Mouse (Mus musculus): ENCODE results near the gene Noto. TPM values are rescaled to one million over a fixed set of nuclear protein-coding genes. Genes with fewer than 3 reads are reported as not detected.
A peak's percentile ranks its signal among the peaks of the same experiment; 100 is the strongest.

The Noto gene
- polyA plus RNA-seq, 1 experiment from 2014 or later = not detected

- ATAC-seq (ENCODE audit: low FRiP score) (peak; percentile 79), DNase-seq (ENCODE audit: low spot score, missing footprints) (peak; percentile 94)
- no peaks in the 10 kb centered on the region for H3K9me3 ChIP-seq (ENCODE audit: control insufficient read depth, low read length)
- peak overlapping the region; percentile 14 for H3K4me3 ChIP-seq (ENCODE audit: low read depth, low read length)
- peak overlapping the region; percentile 47 for H3K9ac ChIP-seq (ENCODE audit: low read length)
- no peak overlapping the region for H3K27ac ChIP-seq (ENCODE audit: low read depth, low read length)
- H3K4me1 ChIP-seq (ENCODE audit: control insufficient read depth, insufficient read depth, low read length) = peaks cover 15% of the 10 kb centered on the region; the same call in 1 of the 2 replicates
- H3K27me3 ChIP-seq (ENCODE audit: control insufficient read depth, insufficient read depth, low read length) = peaks cover 22% of the 10 kb centered on the region
- WGBS = under 1% methylated on average over 31 of the region's 31 CpGs
- H3K4me2 ChIP-seq = peak overlapping the region; percentile 49
- no peaks in the 10 kb centered on the region for H3K36me3 ChIP-seq (ENCODE audit: control insufficient read depth, insufficient read depth, low read length)
These were observed 14.7 kb upstream of the Noto start for GRCm38 (mm10) chr6:85409003-85409402.

GRCm38 (mm10) chr6:85410771-85411273, 12.9 kb upstream of the Noto start:
- H3K4me2 ChIP-seq = no peak overlapping the region
- H3K9me3 ChIP-seq (ENCODE audit: control insufficient read depth, low read length) = no peaks in the 10 kb centered on the region
- no peak overlapping the region for H3K9ac ChIP-seq (ENCODE audit: low read length)
- H3K27ac ChIP-seq (ENCODE audit: low read depth, low read length) = no peak overlapping the region
- WGBS = 10% methylated on average over 13 of the region's 13 CpGs
- H3K4me1 ChIP-seq (ENCODE audit: control insufficient read depth, insufficient read depth, low read length) = peaks cover 15% of the 10 kb centered on the region; the same call in 1 of the 2 replicates
- no peak overlapping the region for H3K4me3 ChIP-seq (ENCODE audit: low read depth, low read length)
- peak; percentile 98 for DNase-seq (ENCODE audit: low spot score, missing footprints)
- peak; percentile 73; the same call in 1 of the 2 replicates for ATAC-seq (ENCODE audit: low FRiP score)
- H3K36me3 ChIP-seq (ENCODE audit: control insufficient read depth, insufficient read depth, low read length) = no peaks in the 10 kb centered on the region
- H3K27me3 ChIP-seq (ENCODE audit: control insufficient read depth, insufficient read depth, low read length) = peaks cover 22% of the 10 kb centered on the region

- ATAC-seq (ENCODE audit: low FRiP score) = no peak
- no peak overlapping the region for H3K4me2 ChIP-seq
- no peak for DNase-seq (ENCODE audit: low spot score, missing footprints)
These were observed 7.9 kb upstream of the Noto start for GRCm38 (mm10) chr6:85415829-85416228.

GRCm38 (mm10) chr6:85419150-85419549, 4.5 kb upstream of the Noto start:
- no peak for DNase-seq (ENCODE audit: low spot score, missing footprints)

More at GRCm38 (mm10) chr6:85415829-85416228, 7.9 kb upstream of the Noto start:
- Histone ChIP-seq H3K9ac (ENCODE audit: low read length) (no peak overlapping the region), H3K36me3 (ENCODE audit: control insufficient read depth, insufficient read depth, low read length) (no peaks in the 10 kb centered on the region), H3K4me1 (ENCODE audit: control insufficient read depth, insufficient read depth, low read length) (no peaks in the 10 kb centered on the region), H3K27ac (ENCODE audit: low read depth, low read length) (no peak overlapping the region), H3K27me3 (ENCODE audit: control insufficient read depth, insufficient read depth, low read length) (no peaks in the 10 kb centered on the region), H3K4me3 (ENCODE audit: low read depth, low read length) (no peak overlapping the region), H3K9me3 (ENCODE audit: control insufficient read depth, low read length) (no peaks in the 10 kb centered on the region)
- whole genome bisulfite sequencing = 53% methylated on average over 3 of the region's 3 CpGs

GRCm38 (mm10) chr6:85431274-85431841, 7.7 kb downstream of the Noto start:
- peak overlapping the region; percentile 82 for H3K9ac ChIP-seq (ENCODE audit: low read length)
- peak; percentile 85 for ATAC-seq (ENCODE audit: low FRiP score)
- H3K36me3 ChIP-seq (ENCODE audit: control insufficient read depth, insufficient read depth, low read length) = no peaks in the 10 kb centered on the region
- H3K4me1 ChIP-seq (ENCODE audit: control insufficient read depth, insufficient read depth, low read length) = no peaks in the 10 kb centered on the region; the same call in 1 of the 2 replicates
- DNase-seq (ENCODE audit: low spot score, missing footprints) = no peak
- H3K27me3 ChIP-seq (ENCODE audit: control insufficient read depth, insufficient read depth, low read length) = no peaks in the 10 kb centered on the region
- no peaks in the 10 kb centered on the region for H3K9me3 ChIP-seq (ENCODE audit: control insufficient read depth, low read length)
- peak overlapping the region; percentile 80 for H3K4me2 ChIP-seq
- 52% methylated on average over 8 of the region's 8 CpGs for WGBS
- peak overlapping the region; percentile 89 for H3K4me3 ChIP-seq (ENCODE audit: low read depth, low read length)
- H3K27ac ChIP-seq (ENCODE audit: low read depth, low read length) = no peak overlapping the region

More at GRCm38 (mm10) chr6:85419150-85419549, 4.5 kb upstream of the Noto start:
- no peaks in the 10 kb centered on the region for H3K9me3 ChIP-seq (ENCODE audit: control insufficient read depth, low read length)
- peaks cover 2% of the 10 kb centered on the region; the same call in 1 of the 2 replicates for H3K4me1 ChIP-seq (ENCODE audit: control insufficient read depth, insufficient read depth, low read length)
- H3K27ac ChIP-seq (ENCODE audit: low read depth, low read length) = no peak overlapping the region
- H3K36me3 ChIP-seq (ENCODE audit: control insufficient read depth, insufficient read depth, low read length) = no peaks in the 10 kb centered on the region
- H3K27me3 ChIP-seq (ENCODE audit: control insufficient read depth, insufficient read depth, low read length) = peaks cover 6% of the 10 kb centered on the region; the same call in 1 of the 2 replicates
- WGBS = 87% methylated on average over 2 of the region's 2 CpGs
- H3K9ac ChIP-seq (ENCODE audit: low read length) = no peak overlapping the region
- no peak for ATAC-seq (ENCODE audit: low FRiP score)
- H3K4me3 ChIP-seq (ENCODE audit: low read depth, low read length) = no peak overlapping the region
- no peak overlapping the region for H3K4me2 ChIP-seq

- ATAC-seq (ENCODE audit: low FRiP score) (peak; percentile 89), DNase-seq (ENCODE audit: low spot score, missing footprints) (peak; percentile 98)
- H3K9ac ChIP-seq (ENCODE audit: low read length) = peak within 1 kb of the TSS; percentile 82
- H3K4me3 ChIP-seq (ENCODE audit: low read depth, low read length) = peak within 1 kb of the TSS; percentile 89
- no peaks in the 10 kb centered on the region for H3K27me3 ChIP-seq (ENCODE audit: control insufficient read depth, insufficient read depth, low read length)
- peak within 1 kb of the TSS; percentile 80 for H3K4me2 ChIP-seq
- no peaks in the 10 kb centered on the region; the same call in 1 of the 2 replicates for H3K4me1 ChIP-seq (ENCODE audit: control insufficient read depth, insufficient read depth, low read length)
- H3K27ac ChIP-seq (ENCODE audit: low read depth, low read length) = no peak within 1 kb of the TSS
- under 1% methylated on average over 39 of the region's 39 CpGs for WGBS
- no peaks in the 10 kb centered on the region for H3K9me3 ChIP-seq (ENCODE audit: control insufficient read depth, low read length)
- H3K36me3 ChIP-seq (ENCODE audit: control insufficient read depth, insufficient read depth, low read length) = no peaks in the 10 kb centered on the region
These were observed 8.3 kb downstream of the Noto start, which contains the start of gene Smyd5 for GRCm38 (mm10) chr6:85431842-85432431. Gene Smyd5, plus strand, starts transcription at chr6:85431989.

- Histone ChIP-seq H3K4me1 (ENCODE audit: control insufficient read depth, insufficient read depth, low read length) (no peaks in the 10 kb centered on the region; the same call in 1 of the 2 replicates), H3K27me3 (ENCODE audit: control insufficient read depth, insufficient read depth, low read length) (no peaks in the 10 kb centered on the region), H3K27ac (ENCODE audit: low read depth, low read length) (no peak overlapping the region), H3K4me2 (no peak overlapping the region), H3K9me3 (ENCODE audit: control insufficient read depth, low read length) (no peaks in the 10 kb centered on the region), H3K4me3 (ENCODE audit: low read depth, low read length) (no peak overlapping the region), H3K9ac (ENCODE audit: low read length) (no peak overlapping the region), H3K36me3 (ENCODE audit: control insufficient read depth, insufficient read depth, low read length) (0 out of 2 replicates have a peak, but pooled peaks cover under 1% of the 10 kb centered on the region)
- WGBS = 83% methylated on average over 5 of the region's 5 CpGs
- ATAC-seq (ENCODE audit: low FRiP score) (no peak), DNase-seq (ENCODE audit: low spot score, missing footprints) (no peak)
These were observed 10.2 kb downstream of the Noto start for GRCm38 (mm10) chr6:85433865-85434264.

GRCm38 (mm10) chr6:85436204-85436603, 12.5 kb downstream of the Noto start:
- Histone ChIP-seq H3K27ac (ENCODE audit: low read depth, low read length) (no peak overlapping the region), H3K4me3 (ENCODE audit: low read depth, low read length) (no peak overlapping the region), H3K4me2 (no peak overlapping the region), H3K36me3 (ENCODE audit: control insufficient read depth, insufficient read depth, low read length) (0 out of 2 replicates have a peak, but pooled peaks cover 2% of the 10 kb centered on the region), H3K4me1 (ENCODE audit: control insufficient read depth, insufficient read depth, low read length) (no peaks in the 10 kb centered on the region; the same call in 1 of the 2 replicates), H3K27me3 (ENCODE audit: control insufficient read depth, insufficient read depth, low read length) (no peaks in the 10 kb centered on the region), H3K9ac (ENCODE audit: low read length) (no peak overlapping the region), H3K9me3 (ENCODE audit: control insufficient read depth, low read length) (no peaks in the 10 kb centered on the region)
- DNase-seq (ENCODE audit: low spot score, missing footprints) = no peak
- 81% methylated on average over 1 of the region's 1 CpGs for WGBS
- no peak for ATAC-seq (ENCODE audit: low FRiP score)

- H3K9me3 ChIP-seq (ENCODE audit: control insufficient read depth, low read length) = no peaks in the 10 kb centered on the region
- H3K4me3 ChIP-seq (ENCODE audit: low read depth, low read length) = no peak overlapping the region
- ATAC-seq (ENCODE audit: low FRiP score) (no peak), DNase-seq (ENCODE audit: low spot score, missing footprints) (no peak)
- no peak overlapping the region for H3K27ac ChIP-seq (ENCODE audit: low read depth, low read length)
- 0 out of 2 replicates have a peak, but pooled peaks cover 2% of the 10 kb centered on the region for H3K36me3 ChIP-seq (ENCODE audit: control insufficient read depth, insufficient read depth, low read length)
- H3K27me3 ChIP-seq (ENCODE audit: control insufficient read depth, insufficient read depth, low read length) = no peaks in the 10 kb centered on the region
- WGBS = 91% methylated on average over 5 of the region's 6 CpGs
- no peak overlapping the region for H3K4me2 ChIP-seq
- H3K9ac ChIP-seq (ENCODE audit: low read length) = no peak overlapping the region
- no peaks in the 10 kb centered on the region; the same call in 1 of the 2 replicates for H3K4me1 ChIP-seq (ENCODE audit: control insufficient read depth, insufficient read depth, low read length)
These were observed 12.9 kb downstream of the Noto start for GRCm38 (mm10) chr6:85436631-85437030.

All from midbrain, embryonic 11.5 days (tissue).